Mouse (Mus musculus) MN1 (cell line): ENCODE measurements around the gene Plch1.

ENCODE experiments used
- DNase-seq: peaks from one replicate; pipeline ENCODE4 v3.0.0-alpha.2; 2016; ENCODE audit warnings: low spot score

Gene Plch1

GRCm38 (mm10) chr3:63692727-63693126 is 206.5 kb downstream of the Plch1 start:
- DNase-seq, result no peak

- DNase-seq, result no peak
Measured at GRCm38 (mm10) chr3:63668779-63669178, 230.5 kb downstream of the Plch1 start.

- DNase-seq, result no peak
Measured at GRCm38 (mm10) chr3:63665307-63665706, 234.0 kb downstream of the Plch1 start.

DNA sequence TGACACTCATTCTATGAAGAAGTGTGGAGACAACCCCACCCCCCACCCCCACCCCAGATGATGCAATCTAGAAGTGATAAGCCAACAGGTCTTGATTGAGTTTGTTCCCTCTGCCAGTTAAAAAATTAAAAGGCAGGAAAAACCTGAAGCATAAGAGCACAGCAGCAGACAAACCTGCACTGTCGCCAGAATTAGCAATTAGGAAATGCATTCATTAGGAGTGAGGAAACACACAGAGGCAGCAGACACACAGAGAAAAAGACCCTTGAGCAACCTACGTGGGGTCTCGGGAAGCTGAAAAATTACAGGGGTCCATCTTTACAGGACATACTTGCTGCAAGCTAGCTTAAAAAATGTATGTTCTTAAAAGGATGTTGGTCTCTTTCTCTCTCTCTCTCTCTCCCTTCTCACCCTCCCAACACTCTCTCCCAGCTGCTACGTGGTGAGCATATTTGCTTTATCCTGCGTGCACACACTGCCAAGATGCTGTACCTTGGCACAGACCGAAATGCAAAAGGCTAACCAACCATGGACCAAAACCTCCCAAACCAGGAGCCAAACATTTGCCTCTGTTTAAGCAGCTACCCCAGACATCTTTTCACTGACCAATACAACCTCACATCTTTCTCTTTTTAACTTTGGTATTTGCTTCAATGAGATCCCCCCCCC is 234.6 kb downstream of the Plch1 start:
- DNase-seq, result no peak
